Mouse (Mus musculus) megakaryocyte, embryonic 14.5 days (primary cell): ENCODE results near the gene Ldlrad3.

ENCODE experiments used
- FLI1 ChIP-seq: IDR thresholded peaks from 2 replicates; pipeline ENCODE4 v1.6.1; 2012; ENCODE audit warnings: low read length, inconsistent platforms, mixed read lengths
- GATA1 ChIP-seq: IDR thresholded peaks from 3 replicates; pipeline ENCODE4 v1.6.1; 2012; ENCODE audit warnings: mixed read lengths, low read length, inconsistent platforms, borderline replicate concordance

DNA sequence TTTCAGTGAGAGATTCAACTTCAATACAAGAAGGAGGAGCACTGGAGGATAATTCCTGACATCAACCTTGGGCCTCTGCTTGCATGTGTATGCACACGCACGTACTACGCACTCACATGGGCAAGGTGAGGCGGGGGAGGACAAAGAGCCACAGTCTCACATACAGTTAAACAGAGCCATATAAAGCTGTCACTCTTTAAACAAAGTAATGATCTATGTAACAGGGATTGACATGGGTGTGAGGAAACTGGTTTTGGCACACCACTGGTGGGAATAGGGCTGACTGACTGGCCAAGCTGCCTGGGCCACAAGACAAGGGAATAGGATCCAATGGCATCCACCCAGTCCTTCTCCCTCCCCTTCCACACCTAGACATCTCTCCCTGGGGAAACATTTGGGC is 57.0 kb downstream of the Ldlrad3 start:
- TF ChIP-seq GATA1 (no peak), FLI1 (no peak)
